Mouse (Mus musculus) liver, embryonic 15.5 days (tissue): ENCODE data around the gene Ago4. TPM values are rescaled to one million over a fixed set of nuclear protein-coding genes. Genes with fewer than 3 reads are reported as not detected.

ENCODE experiments used
- ATAC-seq: fragments of 200-750 bp; cut with Nextera tagmentation; 2 replicates; pipeline ENCODE4 v1.8.0; 2017; ENCODE audit warnings: moderate number of reproducible peaks, mild to moderate bottlenecking, moderate library complexity; ENCODE audit not compliant: insufficient read depth
- H3K27ac ChIP-seq: fragments of 300-500 bp; sonication (generic); replicated peaks from 2 replicates; pipeline ENCODE4 v1.5.1; 2015; ENCODE audit warnings: mild to moderate bottlenecking, inconsistent platforms
- H3K27me3 ChIP-seq: fragments of 300-500 bp; sonication (generic); 2 replicates; pipeline ENCODE4 v1.6.1; 2015; ENCODE audit warnings: mild to moderate bottlenecking, inconsistent platforms
- H3K36me3 ChIP-seq: fragments of 300-500 bp; sonication (generic); replicated peaks from 2 replicates; pipeline ENCODE4 v1.6.1; 2015; ENCODE audit warnings: moderate library complexity, mild to moderate bottlenecking, inconsistent platforms
- H3K4me1 ChIP-seq: fragments of 300-500 bp; sonication (generic); replicated peaks from 2 replicates; pipeline ENCODE4 v1.6.1; 2015; ENCODE audit warnings: inconsistent platforms
- H3K4me2 ChIP-seq: fragments of 300-500 bp; sonication (generic); 2 replicates; pipeline ENCODE4 v1.6.1; 2015; ENCODE audit warnings: moderate library complexity, mild to moderate bottlenecking, inconsistent platforms
- H3K4me3 ChIP-seq: fragments of 300-500 bp; sonication (generic); replicated peaks from 2 replicates; pipeline ENCODE4 v1.5.1; 2015; ENCODE audit warnings: mild to moderate bottlenecking, inconsistent platforms
- H3K9ac ChIP-seq: fragments of 300-500 bp; sonication (generic); 2 replicates; pipeline ENCODE4 v1.6.1; 2015; ENCODE audit warnings: moderate library complexity, mild to moderate bottlenecking, inconsistent platforms
- H3K9me3 ChIP-seq: fragments of 300-500 bp; sonication (generic); replicated peaks from 2 replicates; pipeline ENCODE4 v1.6.1; 2016; ENCODE audit warnings: inconsistent platforms
- WGBS: fragments of 180-500 bp; shearing (Covaris S2); methylation state at CpG from one replicate; pipeline ENCODE4 v1.1.7; 2015; ENCODE audit warnings: mixed read lengths; ENCODE audit not compliant: insufficient replicate concordance; 5-methylcytosine and 5-hydroxymethylcytosine counted together
- microRNA-seq: library from miRNA; unstranded; fragments of <30 nt; microRNA quantifications from one replicate; pipeline ENCODE4, GENCODE M21; 2016
- polyA plus RNA-seq: library from polyadenylated mRNA; unstranded; fragments of >200 nt; fragmentation: Nextera tagmentation; extraction: Ambion mirVana; gene quantifications from 2 replicates; pipeline ENCODE4 v1.2.1, GENCODE M21; 2015

Ago4 gene
- polyA plus RNA-seq, 1 experiment from 2014 or later: 0.31 TPM

GRCm38 (mm10) chr4:126444528-126444927 is 88.7 kb downstream of the Ago4 start:
- ATAC-seq: no peak

More at GRCm38 (mm10) chr4:126444528-126444927, 88.7 kb downstream of the Ago4 start:
- H3K9me3 ChIP-seq: no peaks in the 10 kb centered on the region
- WGBS: 69% methylated on average over 3 of the region's 3 CpGs
- no peak overlapping the region for H3K9ac ChIP-seq
- peaks cover 36% of the 10 kb centered on the region for H3K36me3 ChIP-seq
- H3K27me3 ChIP-seq: no peaks in the 10 kb centered on the region
- H3K4me3 ChIP-seq: no peak overlapping the region
- no peaks in the 10 kb centered on the region for H3K4me1 ChIP-seq
- no peak overlapping the region for H3K27ac ChIP-seq
- no peak overlapping the region for H3K4me2 ChIP-seq

Small RNA genes lying within 50 kb of the gene (microRNA-seq; reads per million reads assigned to microRNA genes)
- 1.8 reads per million for gene Mir7119

Other genes starting within 250 kb of the Ago4 start
- 1.1 TPM in 2 replicates for gene Col8a2, start 246.7 kb downstream of the Ago4 start, polyA plus RNA-seq
- 26.0 and 29.4 TPM in 2 replicates for gene Adprhl2, start 211.8 kb downstream of the Ago4 start, polyA plus RNA-seq
- gene Tekt2, start 207.8 kb downstream of the Ago4 start, polyA plus RNA-seq: 0.17 and 0.50 TPM in 2 replicates
- gene Ago3, start 103.9 kb downstream of the Ago4 start, polyA plus RNA-seq: 5.1 and 5.2 TPM in 2 replicates
- gene Ago1, start 64.9 kb downstream of the Ago4 start, polyA plus RNA-seq: 0.94 and 1.1 TPM in 2 replicates
- 35.2 and 36.4 TPM in 2 replicates for gene Clspn, start 23.5 kb upstream of the Ago4 start, polyA plus RNA-seq
- 0.21 and 0.25 TPM in 2 replicates for gene 5730409E04Rik, start 76.3 kb upstream of the Ago4 start, polyA plus RNA-seq
- 236 and 256 TPM in 2 replicates for gene Psmb2, start 144.2 kb upstream of the Ago4 start, polyA plus RNA-seq
- not detected in 2 replicates for gene Tfap2e, start 202.8 kb upstream of the Ago4 start, polyA plus RNA-seq
- gene Ncdn, start 220.0 kb upstream of the Ago4 start, polyA plus RNA-seq: 6.9 and 7.5 TPM in 2 replicates
- 8.4 and 8.9 TPM in 2 replicates for gene AU040320, start 220.1 kb upstream of the Ago4 start, polyA plus RNA-seq